Mouse (Mus musculus) lung, adult 2 months (tissue): ENCODE results near the gene Kalrn. TPM values are rescaled to one million over a fixed set of nuclear protein-coding genes. Genes with fewer than 3 reads are reported as not detected.

ENCODE experiments used
- DNase-seq: peaks from one replicate; pipeline ENCODE4 v3.0.0; 2022
- H3K4me1 ChIP-seq: fragments of 200-500 bp; 2 replicates; pipeline ENCODE4 v1.6.1; 2011; ENCODE audit warnings: low read length; ENCODE audit not compliant: control insufficient read depth, insufficient read depth
- H3K4me3 ChIP-seq: fragments of 200-500 bp; replicated peaks from 2 replicates; pipeline ENCODE3; 2011; ENCODE audit warnings: low read depth, mild to moderate bottlenecking, control low read depth, low read length; ENCODE audit errors: extremely low read depth
- CTCF ChIP-seq: fragments of 200-500 bp; IDR thresholded peaks from 2 replicates; pipeline ENCODE4 v1.5.1; 2011; ENCODE audit warnings: mild to moderate bottlenecking, low read length, control low read depth; ENCODE audit not compliant: insufficient read depth
- POLR2A ChIP-seq: fragments of 200-500 bp; IDR thresholded peaks from 2 replicates; pipeline ENCODE4 v1.6.1; 2011; ENCODE audit warnings: low read depth, mild to moderate bottlenecking, control low read depth, low read length, borderline replicate concordance; ENCODE audit errors: extremely low read depth
- WGBS: fragments of 180-500 bp; shearing (Covaris S2); methylation state at CpG from one replicate; pipeline ENCODE4 v1.1.7; 2018; 5-methylcytosine and 5-hydroxymethylcytosine counted together
- polyA plus RNA-seq: library from polyadenylated mRNA; depleted of rRNA; stranded (reverse); fragments of >200 nt; gene quantifications from 2 replicates; pipeline ENCODE4 v1.2.3, GENCODE M21; 2012

Gene Kalrn
- polyA plus RNA-seq, 1 experiment: 11.8 TPM

DNA sequence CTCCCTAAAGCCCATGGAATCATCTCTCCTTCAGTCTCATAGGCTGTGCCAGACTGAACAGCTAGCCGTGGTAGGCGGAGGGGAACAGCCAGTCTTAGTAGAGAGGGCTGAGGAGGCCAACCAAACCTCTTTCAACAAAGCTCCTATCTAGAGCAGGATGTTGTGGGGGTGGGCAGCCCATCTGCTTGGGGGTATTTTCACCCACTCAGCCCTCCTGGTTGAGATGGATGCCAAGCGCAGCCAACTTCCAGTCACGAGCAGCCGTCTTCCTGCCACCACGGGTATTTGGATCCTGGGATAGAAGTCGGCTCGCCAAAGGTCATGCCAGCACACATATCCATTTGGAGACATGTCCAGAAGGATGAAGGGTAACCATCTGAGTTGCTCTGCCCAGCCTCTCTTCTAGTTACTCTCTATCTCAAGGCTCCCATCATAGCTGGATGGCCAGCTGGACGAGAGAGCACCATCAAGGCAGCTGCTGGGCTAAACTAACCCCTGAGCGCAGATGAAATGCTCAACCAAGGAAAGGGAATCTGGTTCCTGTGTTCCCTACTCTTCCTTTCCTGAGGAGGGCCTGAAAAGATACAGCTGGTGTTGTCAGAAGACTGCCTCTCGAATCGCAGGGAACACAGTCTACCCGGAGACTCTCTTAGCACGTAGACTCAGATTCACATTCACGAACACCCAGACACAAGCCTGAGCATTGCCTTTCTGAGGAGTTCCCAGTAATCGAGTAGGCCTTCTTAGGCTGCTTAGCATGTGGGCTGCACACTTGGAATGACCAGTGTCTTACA, 331.2 kb downstream of the Kalrn start:
- Histone ChIP-seq H3K4me3 (no peak overlapping the region), H3K4me1 (no peaks in the 10 kb centered on the region)
- 83% methylated on average over 16 of the region's 16 CpGs for WGBS
- DNase-seq: no peak
- no peak for TF ChIP-seq CTCF
- TF ChIP-seq POLR2A: no peak

DNA sequence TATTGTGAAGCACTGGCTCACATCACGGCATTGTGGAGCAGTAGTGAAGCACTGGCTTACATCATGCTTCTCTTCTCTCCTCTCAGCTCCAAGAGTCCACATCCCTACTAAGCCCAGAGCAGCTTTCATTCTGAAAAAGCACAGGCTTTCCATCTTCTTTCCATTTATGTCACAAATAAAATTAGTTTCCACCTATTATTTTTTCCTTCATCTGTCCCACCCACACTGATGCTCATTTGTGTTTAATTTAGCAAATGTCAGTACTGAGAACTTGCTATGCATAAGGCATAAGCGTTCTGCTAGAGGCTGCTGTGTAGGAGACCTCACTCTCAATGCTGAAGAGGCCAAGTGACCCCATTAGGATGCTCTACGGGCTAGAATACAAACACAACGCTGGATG, 333.7 kb downstream of the Kalrn start:
- Histone ChIP-seq H3K4me1 (no peaks in the 10 kb centered on the region), H3K4me3 (no peak overlapping the region)
- WGBS: 83% methylated on average over 4 of the region's 4 CpGs
- no peak for DNase-seq
- TF ChIP-seq CTCF: no peak
- TF ChIP-seq POLR2A: no peak

DNA sequence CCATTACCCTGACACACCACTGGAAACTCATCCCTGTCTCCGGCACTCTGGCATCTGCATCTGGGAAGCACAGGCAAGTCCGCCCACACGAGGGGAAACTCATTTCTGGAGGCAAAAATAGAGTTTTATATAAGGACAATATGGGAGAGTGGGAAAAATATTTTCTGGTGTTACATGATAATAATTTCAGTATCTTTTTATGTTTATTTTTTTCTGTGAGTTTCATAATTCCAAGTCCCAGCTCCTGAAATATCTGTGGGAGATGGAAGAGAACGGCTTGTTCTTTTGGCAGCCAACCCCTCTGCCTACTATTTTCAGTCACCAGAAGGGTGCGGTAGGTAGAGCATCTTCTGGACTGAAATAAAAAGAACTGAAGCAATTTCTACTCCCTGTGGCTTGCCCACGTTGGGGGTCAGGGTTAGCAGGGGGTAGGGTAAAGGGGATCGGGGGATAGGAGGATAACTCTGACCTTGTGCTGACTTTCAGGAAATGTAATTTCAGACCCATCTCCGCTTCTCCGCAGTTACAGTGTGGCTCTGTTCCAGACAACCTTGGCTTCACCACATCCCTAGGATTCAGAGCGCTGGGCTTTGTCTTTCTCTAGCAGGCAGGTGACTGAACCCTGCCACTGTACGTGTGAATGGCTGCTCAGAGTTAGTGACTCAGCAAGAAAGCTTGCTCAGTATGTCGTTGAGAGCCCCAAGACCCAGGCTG, 336.3 kb downstream of the Kalrn start:
- Histone ChIP-seq H3K4me3 (no peak overlapping the region), H3K4me1 (no peaks in the 10 kb centered on the region)
- WGBS: 62% methylated on average over 12 of the region's 12 CpGs
- TF ChIP-seq POLR2A: no peak
- no peak for TF ChIP-seq CTCF
- DNase-seq: no peak

DNA sequence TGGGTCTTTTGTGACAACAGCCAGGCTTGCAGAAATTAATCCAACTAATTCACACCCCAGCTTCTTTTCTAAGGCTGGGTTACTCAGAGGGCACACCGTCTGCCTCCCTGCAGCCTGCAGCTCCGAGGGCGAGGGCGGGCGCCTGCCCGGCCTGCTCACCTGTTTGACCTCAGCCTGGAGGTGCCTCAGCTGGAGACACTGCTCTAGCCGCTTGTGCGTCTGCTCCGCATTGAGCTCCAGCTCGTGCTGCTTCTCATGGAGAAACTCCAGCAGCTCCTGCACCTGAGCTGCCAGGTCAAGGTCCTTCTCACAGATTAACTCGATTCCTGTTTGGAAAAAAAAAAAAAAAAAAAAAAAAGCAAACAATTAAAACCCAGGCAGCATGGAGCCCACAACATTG, 338.2 kb downstream of the Kalrn start:
- 86% methylated on average over 11 of the region's 11 CpGs for WGBS
- no peak for DNase-seq
- TF ChIP-seq POLR2A: no peak
- TF ChIP-seq CTCF: no peak
- Histone ChIP-seq H3K4me1 (no peaks in the 10 kb centered on the region), H3K4me3 (no peak overlapping the region)

DNA sequence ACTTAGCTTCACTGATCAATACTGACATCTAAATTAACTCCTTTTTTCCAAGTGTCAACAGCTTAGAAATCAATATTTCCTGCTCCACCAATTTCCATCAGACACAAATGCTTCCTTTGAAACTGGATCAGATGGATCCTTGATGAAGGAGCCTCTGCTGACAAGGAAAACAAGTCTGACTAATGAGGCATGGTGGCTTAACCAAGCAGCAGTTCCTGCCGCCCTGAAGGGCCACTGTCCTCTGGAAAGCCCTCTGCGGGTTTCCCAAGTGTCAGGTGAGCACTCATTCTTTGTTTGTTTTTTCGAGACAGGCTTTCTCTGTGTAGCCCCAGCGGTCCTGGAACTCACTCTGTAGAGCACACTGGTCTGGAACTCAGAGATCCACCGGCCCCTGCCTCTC, 341.4 kb downstream of the Kalrn start:
- Histone ChIP-seq H3K4me1 (0 out of 2 replicates have a peak, but pooled peaks cover 3% of the 10 kb centered on the region), H3K4me3 (no peak overlapping the region)
- 51% methylated on average over 5 of the region's 5 CpGs for WGBS
- DNase-seq: no peak
- no peak for TF ChIP-seq POLR2A

DNA sequence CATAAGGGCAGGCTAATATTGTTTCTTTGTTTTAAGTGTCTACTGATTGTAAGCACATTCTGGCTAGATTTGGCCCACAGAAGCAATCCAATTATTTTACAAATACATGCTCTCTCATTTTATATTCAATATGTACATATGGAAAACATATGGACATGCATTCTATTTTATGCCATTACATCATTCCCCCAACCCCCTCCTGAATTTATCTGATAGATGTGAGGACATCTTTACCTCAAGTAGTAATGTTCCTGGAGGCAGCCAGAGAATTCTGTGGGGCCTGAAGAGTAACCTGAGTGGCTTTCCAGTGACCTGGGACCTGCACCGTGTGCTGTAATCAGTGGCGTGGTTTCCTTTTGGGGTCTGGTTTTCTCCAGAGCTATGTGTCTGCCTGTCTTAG, 342.2 kb downstream of the Kalrn start:
- Histone ChIP-seq H3K4me1 (0 out of 2 replicates have a peak, but pooled peaks cover 3% of the 10 kb centered on the region), H3K4me3 (no peak overlapping the region)
- TF ChIP-seq CTCF (no peak), POLR2A (no peak)
- no peak for DNase-seq
- WGBS: 47% methylated on average over 2 of the region's 2 CpGs

DNA sequence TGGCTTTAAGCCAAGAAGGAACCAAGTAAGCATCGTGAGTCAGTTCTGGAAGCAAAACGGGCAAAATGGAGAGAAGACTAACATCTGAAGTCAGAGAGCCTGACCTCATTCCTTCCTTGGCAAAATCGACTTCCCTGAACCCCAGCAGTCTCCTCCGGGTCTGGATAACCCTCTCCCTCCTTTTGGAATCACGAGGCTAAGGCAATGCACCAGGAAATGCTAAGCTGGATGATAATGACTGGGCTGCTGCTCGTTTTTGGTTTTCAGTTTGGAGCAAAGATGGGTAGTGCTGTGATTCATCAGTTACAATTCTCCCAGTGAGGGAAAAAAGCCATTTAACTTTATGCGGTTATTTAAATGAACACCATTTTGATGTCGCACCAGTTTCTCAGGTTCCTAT, 344.0 kb downstream of the Kalrn start:
- Histone ChIP-seq H3K4me3 (no peak overlapping the region), H3K4me1 (0 out of 2 replicates have a peak, but pooled peaks cover 3% of the 10 kb centered on the region)
- TF ChIP-seq POLR2A: no peak
- no peak for DNase-seq
- WGBS: 61% methylated on average over 8 of the region's 8 CpGs

DNA sequence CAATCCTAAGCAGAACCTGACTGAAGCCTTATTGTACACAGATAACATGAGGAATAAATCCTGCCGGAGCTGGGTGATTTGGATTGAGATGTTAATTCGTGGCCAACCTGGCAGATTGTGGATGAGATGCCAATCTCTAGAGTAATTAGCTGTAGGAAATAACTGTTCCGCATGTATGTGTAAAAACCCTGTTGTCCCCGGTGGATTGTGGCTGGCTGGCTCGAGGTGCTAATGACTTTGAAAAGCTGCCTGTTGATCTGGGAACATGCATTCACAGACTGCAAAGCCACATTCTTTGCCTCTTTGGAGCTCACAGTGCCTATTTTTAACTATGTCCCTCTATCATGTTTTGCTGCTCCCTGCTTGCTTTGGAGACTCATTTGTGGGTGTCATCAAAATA, 344.7 kb downstream of the Kalrn start:
- DNase-seq: no peak

DNA sequence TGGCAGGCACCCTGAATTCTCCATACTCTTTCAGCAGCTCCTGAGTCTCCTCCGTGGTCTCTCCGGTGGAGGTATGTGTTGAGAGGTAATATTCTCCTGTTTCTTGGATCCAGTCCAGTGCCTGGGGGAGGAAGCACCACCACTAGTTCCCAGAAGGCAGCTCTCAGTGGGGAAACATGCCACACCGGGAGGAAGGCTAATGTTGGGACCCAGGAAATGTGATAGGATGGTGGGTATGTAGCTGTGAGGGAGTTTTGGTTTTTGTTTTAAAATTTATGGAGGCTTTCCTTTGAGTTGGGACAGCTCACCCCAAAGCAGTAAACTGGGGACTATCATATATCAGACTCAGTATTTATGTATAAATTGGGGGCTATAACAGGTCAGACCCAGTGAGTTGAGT, 361.2 kb downstream of the Kalrn start:
- WGBS: 70% methylated on average over 3 of the region's 3 CpGs
- Histone ChIP-seq H3K4me3 (no peak overlapping the region), H3K4me1 (no peaks in the 10 kb centered on the region)
- TF ChIP-seq POLR2A (no peak), CTCF (no peak)
- DNase-seq: no peak

More for the DNA sequence above, 344.7 kb downstream of the Kalrn start:
- H3K4me1 ChIP-seq: 0 out of 2 replicates have a peak, but pooled peaks cover 3% of the 10 kb centered on the region
- TF ChIP-seq POLR2A (no peak), CTCF (no peak)
- WGBS: 55% methylated on average over 5 of the region's 5 CpGs
- H3K4me3 ChIP-seq: no peak overlapping the region

DNA sequence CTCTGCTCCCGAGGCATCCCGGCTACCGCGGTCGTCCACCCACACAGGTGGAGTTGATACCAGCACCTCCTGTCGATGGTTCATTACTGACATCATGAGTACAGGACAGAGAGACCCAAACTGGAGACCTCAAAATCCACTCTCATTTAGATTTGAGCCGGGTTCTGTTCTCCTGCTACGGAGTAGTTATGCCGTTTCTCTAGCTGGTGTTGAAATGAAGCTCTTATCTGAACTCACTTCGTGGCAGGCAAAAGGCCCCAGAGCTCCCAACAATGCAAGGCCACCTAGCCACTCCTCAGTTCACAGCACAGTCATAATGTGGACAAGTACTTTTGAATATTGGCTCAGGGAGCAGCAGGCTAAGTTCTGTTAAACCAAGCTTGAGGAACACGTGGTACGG, 362.1 kb downstream of the Kalrn start:
- no peak for TF ChIP-seq POLR2A
- TF ChIP-seq CTCF: no peak
- Histone ChIP-seq H3K4me3 (no peak overlapping the region), H3K4me1 (no peaks in the 10 kb centered on the region)
- WGBS: 63% methylated on average over 12 of the region's 12 CpGs
- no peak for DNase-seq
